Mouse (Mus musculus): ENCODE data around the gene Klhl26. TPM values are rescaled to one million over a fixed set of nuclear protein-coding genes. Genes with fewer than 3 reads are reported as not detected.
A peak's percentile ranks its signal among the peaks of the same experiment; 100 is the strongest.

Klhl26 gene
- polyA plus RNA-seq, 1 experiment: 46.7 TPM

- DNase-seq (ENCODE audit: low read depth): no peak
- TF ChIP-seq POLR2A (IDR thresholded peaks at IDR 0.05; ENCODE audit: borderline replicate concordance, extremely low read depth, insufficient read depth, insufficient read length, poor library complexity, severe bottlenecking) (no peak), CTCF (IDR thresholded peaks at IDR 0.05; ENCODE audit: borderline replicate concordance, extremely low read depth, insufficient read depth, insufficient read length) (no peak)
These were observed 32.6 kb upstream of the Klhl26 start for GRCm38 (mm10) chr8:70509281-70509952.

DNA sequence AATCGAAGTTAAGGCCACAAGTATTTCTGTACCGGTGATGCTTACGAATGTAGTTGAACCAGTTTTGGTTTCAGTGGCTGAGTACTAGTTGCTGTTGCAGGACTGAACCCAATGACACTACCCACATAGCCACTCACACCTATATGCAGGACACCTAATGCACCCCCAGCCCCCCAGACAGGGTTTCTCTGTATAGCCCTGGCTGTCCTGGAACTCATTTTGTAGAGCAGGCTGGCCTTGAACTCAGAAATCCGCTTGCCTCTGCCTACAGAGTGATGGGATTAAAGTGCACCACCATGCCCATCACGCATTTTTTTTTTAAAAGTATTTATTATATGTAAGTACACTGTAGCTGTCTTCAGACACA, 30.2 kb upstream of the Klhl26 start:
- TF ChIP-seq POLR2A (IDR thresholded peaks at IDR 0.05; ENCODE audit: borderline replicate concordance, extremely low read depth, insufficient read depth, insufficient read length, poor library complexity, severe bottlenecking) (no peak), CTCF (IDR thresholded peaks at IDR 0.05; ENCODE audit: borderline replicate concordance, extremely low read depth, insufficient read depth, insufficient read length) (no peak)
- DNase-seq (ENCODE audit: low read depth): no peak

- TF ChIP-seq CTCF (IDR thresholded peaks at IDR 0.05; ENCODE audit: borderline replicate concordance, extremely low read depth, insufficient read depth, insufficient read length) (peak; percentile 88), POLR2A (IDR thresholded peaks at IDR 0.05; ENCODE audit: borderline replicate concordance, extremely low read depth, insufficient read depth, insufficient read length, poor library complexity, severe bottlenecking) (peak; percentile 63; the same call in 1 of the 2 replicates)
- peak; percentile 97 for DNase-seq (ENCODE audit: low read depth)
These were observed 29.7 kb upstream of the Klhl26 start, which contains the start of gene Rex1bd for GRCm38 (mm10) chr8:70506328-70507026. TSS of gene Rex1bd (minus strand) at chr8:70506752.

DNA sequence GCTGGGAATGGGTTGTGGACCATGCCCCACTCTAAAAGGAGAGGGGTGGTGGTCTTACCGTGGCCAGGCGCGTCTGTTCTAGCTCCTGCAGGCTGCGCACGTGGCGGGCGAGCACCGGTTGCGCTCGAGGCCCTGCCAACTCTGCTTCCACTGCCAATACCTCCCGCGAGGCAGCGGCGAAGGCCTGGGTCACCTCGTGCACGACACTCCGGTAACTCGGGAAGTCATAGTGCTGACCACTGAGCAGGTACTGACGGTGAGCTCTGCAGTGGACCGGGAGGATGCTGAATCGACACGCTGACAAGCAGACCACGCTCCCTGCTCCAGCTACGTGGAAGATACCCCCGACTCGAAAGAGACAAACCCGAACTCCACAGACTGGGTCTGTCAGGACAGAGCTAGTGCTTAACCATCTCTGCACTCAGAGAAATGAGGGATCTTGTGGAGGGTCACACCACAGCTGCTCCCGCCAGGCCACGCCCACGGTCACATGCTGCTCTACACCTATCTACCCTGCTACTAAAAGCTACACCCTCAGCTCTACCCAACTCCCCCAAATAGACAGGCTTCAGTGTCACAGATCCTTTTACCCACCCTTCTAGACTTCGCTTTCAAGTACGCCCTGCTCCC, 29.0 kb upstream of the Klhl26 start:
- no peak for DNase-seq (ENCODE audit: low read depth)

DNA sequence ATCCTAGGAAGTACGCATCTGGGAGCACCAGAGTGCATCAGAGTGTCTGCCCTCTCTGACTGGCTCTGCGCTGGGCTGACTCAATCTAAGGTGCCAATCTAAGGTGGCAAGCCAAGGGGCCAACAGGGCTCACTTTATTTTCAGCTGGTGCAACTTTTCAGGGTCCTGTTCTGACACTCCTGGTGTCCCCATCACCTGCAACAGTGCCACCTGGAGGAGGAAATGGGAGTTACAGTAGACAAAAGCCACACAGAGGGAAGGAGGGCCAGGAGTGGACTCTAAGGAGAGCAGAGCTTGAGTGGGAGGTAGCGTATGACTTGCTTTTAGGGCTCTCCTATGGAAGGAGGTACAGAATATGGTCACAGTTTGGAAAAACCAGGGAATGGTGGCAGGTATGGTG, 28.1 kb upstream of the Klhl26 start:
- peak; percentile 68 for DNase-seq (ENCODE audit: low read depth)
- TF ChIP-seq CTCF (IDR thresholded peaks at IDR 0.05; ENCODE audit: borderline replicate concordance, extremely low read depth, insufficient read depth, insufficient read length) (peak; percentile 82), POLR2A (IDR thresholded peaks at IDR 0.05; ENCODE audit: borderline replicate concordance, extremely low read depth, insufficient read depth, insufficient read length, poor library complexity, severe bottlenecking) (no peak)

More for the DNA sequence above, 29.0 kb upstream of the Klhl26 start:
- no peak for TF ChIP-seq CTCF (IDR thresholded peaks at IDR 0.05; ENCODE audit: borderline replicate concordance, extremely low read depth, insufficient read depth, insufficient read length)
- no peak for TF ChIP-seq POLR2A (IDR thresholded peaks at IDR 0.05; ENCODE audit: borderline replicate concordance, extremely low read depth, insufficient read depth, insufficient read length, poor library complexity, severe bottlenecking)

DNA sequence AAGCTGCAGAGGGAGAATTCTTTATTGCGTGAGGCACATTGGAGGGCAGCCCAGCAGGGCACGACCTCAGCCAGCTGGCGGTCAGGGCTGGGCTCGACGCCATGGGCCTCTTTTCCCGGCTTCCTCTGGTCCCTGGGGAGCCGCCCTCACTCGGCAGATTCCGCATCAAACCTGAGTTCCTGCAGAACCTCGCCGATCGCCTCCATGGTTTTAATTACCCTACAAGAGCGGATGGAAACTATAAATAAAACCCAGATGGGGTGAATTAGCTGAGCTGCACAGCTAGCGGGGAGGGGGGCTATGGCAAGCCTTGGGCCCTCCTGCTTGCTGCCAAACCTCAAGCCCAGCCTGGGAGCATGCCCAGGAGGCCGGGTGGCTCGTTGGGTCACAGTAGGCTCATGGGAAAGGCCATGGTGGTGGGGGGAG, 27.5 kb upstream of the Klhl26 start:
- peak; percentile 45 for DNase-seq (ENCODE audit: low read depth)
- TF ChIP-seq CTCF (IDR thresholded peaks at IDR 0.05; ENCODE audit: borderline replicate concordance, extremely low read depth, insufficient read depth, insufficient read length) (no peak), POLR2A (IDR thresholded peaks at IDR 0.05; ENCODE audit: borderline replicate concordance, extremely low read depth, insufficient read depth, insufficient read length, poor library complexity, severe bottlenecking) (no peak)

DNA sequence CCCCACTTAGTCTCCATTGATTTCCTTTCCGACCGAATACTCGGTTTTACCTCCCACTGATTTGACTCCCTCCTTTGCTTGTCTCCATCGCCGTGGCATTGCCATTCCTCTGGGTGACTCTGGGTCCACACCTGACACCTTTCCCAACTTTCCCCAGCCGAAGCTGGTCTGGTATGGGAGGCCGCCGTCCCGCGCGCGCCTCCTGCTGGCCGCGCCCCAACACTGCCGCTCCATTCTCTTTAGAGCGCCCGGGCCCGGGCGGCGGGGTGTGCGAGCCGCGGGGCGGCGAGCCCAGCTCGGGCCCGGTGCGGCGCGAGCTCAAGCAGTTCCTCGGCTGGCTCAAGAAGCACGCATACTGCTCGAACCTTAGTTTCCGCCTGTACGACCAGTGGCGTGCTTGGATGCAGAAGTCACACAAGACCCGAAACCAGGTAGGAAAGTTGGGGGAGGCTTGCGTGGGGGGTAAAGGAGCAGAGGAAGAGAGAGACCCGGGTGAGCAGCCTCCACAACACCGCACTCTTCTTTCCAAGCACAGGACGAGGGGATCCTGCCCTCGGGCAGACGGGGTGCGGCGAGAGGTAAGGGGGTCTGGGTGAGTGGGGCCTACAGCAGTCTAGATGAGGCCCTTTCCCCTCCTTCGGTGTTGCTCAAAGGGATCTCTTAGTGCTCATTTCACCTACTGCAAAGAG, 26.4 kb upstream of the Klhl26 start:
- DNase-seq (ENCODE audit: low read depth): peak; percentile 63
- no peak for TF ChIP-seq POLR2A (IDR thresholded peaks at IDR 0.05; ENCODE audit: borderline replicate concordance, extremely low read depth, insufficient read depth, insufficient read length, poor library complexity, severe bottlenecking)
- peak; percentile 90 for TF ChIP-seq CTCF (IDR thresholded peaks at IDR 0.05; ENCODE audit: borderline replicate concordance, extremely low read depth, insufficient read depth, insufficient read length)

DNA sequence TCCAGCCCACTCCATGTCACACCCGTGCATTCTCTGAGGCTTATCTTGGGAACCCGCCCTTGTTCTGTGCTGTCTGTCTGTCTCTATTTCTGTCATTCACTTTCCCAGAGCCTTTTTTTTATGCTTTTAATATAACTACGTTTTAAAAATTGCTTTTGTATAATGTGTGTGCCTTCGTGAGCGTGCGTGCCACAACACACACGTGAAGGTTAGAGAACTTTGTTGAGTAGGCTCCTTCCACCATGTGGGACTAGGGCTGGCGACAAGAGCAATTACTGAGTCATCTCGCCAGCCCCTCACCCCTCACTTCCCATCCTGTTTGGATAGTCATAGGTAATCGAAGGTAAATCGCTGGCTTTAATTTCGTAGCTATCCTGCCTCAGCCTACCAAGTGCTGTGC, 25.8 kb upstream of the Klhl26 start:
- DNase-seq (ENCODE audit: low read depth): no peak
- TF ChIP-seq POLR2A (IDR thresholded peaks at IDR 0.05; ENCODE audit: borderline replicate concordance, extremely low read depth, insufficient read depth, insufficient read length, poor library complexity, severe bottlenecking) (no peak), CTCF (IDR thresholded peaks at IDR 0.05; ENCODE audit: borderline replicate concordance, extremely low read depth, insufficient read depth, insufficient read length) (no peak)

- peak; percentile 62 for DNase-seq (ENCODE audit: low read depth)
- TF ChIP-seq POLR2A (IDR thresholded peaks at IDR 0.05; ENCODE audit: borderline replicate concordance, extremely low read depth, insufficient read depth, insufficient read length, poor library complexity, severe bottlenecking): no peak
- TF ChIP-seq CTCF (IDR thresholded peaks at IDR 0.05; ENCODE audit: borderline replicate concordance, extremely low read depth, insufficient read depth, insufficient read length): no peak
These were observed 25.2 kb upstream of the Klhl26 start for GRCm38 (mm10) chr8:70501820-70502529.

DNA sequence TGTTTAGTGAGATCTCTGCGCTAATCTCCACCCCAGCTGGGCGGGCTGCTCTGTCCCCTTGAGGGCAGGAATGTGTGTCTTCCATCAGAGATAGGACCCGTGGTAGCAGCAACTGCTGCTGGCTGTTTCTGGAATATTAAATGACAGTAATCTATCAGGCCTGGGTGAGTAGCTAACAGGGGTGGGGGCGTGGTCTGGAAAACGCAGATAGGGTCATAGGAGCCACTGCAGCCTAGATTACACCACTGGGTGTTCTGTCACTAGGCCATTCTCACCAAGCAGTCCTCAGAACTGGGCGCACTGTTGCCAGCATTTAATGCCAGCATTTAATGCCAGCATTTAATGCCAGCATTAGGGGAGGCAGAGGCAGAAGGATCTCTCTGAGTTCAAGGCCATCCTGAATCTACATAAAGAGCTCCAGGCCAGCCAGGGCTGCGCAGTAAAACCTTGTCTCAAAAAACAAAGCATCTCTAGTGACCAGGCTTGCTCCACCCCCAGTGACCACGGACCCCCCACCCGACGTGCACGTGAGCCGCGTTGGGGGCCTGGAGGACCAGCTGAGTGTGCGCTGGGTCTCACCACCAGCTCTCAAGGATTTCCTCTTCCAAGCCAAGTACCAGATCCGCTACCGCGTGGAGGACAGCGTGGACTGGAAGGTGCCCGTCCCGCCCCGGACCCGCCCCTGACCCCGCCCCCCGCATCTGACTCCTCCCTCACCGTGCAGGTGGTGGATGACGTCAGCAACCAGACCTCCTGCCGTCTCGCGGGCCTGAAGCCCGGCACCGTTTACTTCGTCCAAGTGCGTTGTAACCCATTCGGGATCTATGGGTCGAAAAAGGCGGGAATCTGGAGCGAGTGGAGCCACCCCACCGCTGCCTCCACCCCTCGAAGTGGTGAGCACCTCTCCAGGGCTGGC, 23.9 kb upstream of the Klhl26 start:
- TF ChIP-seq POLR2A (IDR thresholded peaks at IDR 0.05; ENCODE audit: borderline replicate concordance, extremely low read depth, insufficient read depth, insufficient read length, poor library complexity, severe bottlenecking) (no peak), CTCF (IDR thresholded peaks at IDR 0.05; ENCODE audit: borderline replicate concordance, extremely low read depth, insufficient read depth, insufficient read length) (no peak)

More for the DNA sequence above, 23.9 kb upstream of the Klhl26 start:
- no peak for DNase-seq (ENCODE audit: low read depth)

Measured in brain, embryonic 14.5 days (tissue).